Mouse (Mus musculus) hindbrain, postnatal 0 days (tissue): ENCODE measurements at regions not wholly inside any gene's neighbourhood (a gene's known extent, or its start where the extent isn't known, plus 50 kb on each side); places are given as distances from the start of the nearest gene placed in this dataset.

Source experiments
- ATAC-seq: fragments of 200-750 bp; cut with Nextera tagmentation; 2 replicates; pipeline ENCODE4 v1.8.0; 2017; ENCODE audit warnings: mild to moderate bottlenecking, moderate TSS enrichment, moderate library complexity
- DNase-seq: peaks from one replicate; pipeline ENCODE4 v3.0.0-alpha.2; 2015; ENCODE audit warnings: low spot score
- H3K27ac ChIP-seq: fragments of 300-500 bp; sonication (generic); 2 replicates; pipeline ENCODE4 v1.5.1; 2014; ENCODE audit warnings: mild to moderate bottlenecking
- H3K27me3 ChIP-seq: fragments of 300-500 bp; sonication (generic); 2 replicates; pipeline ENCODE4 v1.6.1; 2014; ENCODE audit warnings: low read length, mixed read lengths; ENCODE audit not compliant: insufficient read depth
- H3K36me3 ChIP-seq: fragments of 300-500 bp; sonication (generic); 2 replicates; pipeline ENCODE4 v1.6.1; 2014; ENCODE audit warnings: low read length, mixed read lengths; ENCODE audit not compliant: insufficient read depth
- H3K4me1 ChIP-seq: fragments of 300-500 bp; sonication (generic); 2 replicates; pipeline ENCODE4 v1.6.1; 2014; ENCODE audit warnings: antibody characterized with exemption, low read length, mixed read lengths; ENCODE audit not compliant: insufficient read depth
- H3K4me2 ChIP-seq: fragments of 300-500 bp; sonication (generic); 2 replicates; pipeline ENCODE4 v1.6.1; 2014; ENCODE audit warnings: low read depth, mild to moderate bottlenecking, low read length, moderate library complexity, mixed read lengths
- H3K4me3 ChIP-seq: fragments of 300-500 bp; sonication (generic); 2 replicates; pipeline ENCODE4 v1.5.1; 2014; ENCODE audit warnings: low read length
- H3K9ac ChIP-seq: fragments of 300-500 bp; sonication (generic); replicated peaks from 2 replicates; pipeline ENCODE4 v1.6.1; 2014; ENCODE audit warnings: mild to moderate bottlenecking, low read length, moderate library complexity, mixed read lengths
- H3K9me3 ChIP-seq: fragments of 300-500 bp; sonication (generic); 2 replicates; pipeline ENCODE4 v1.6.1; 2016; ENCODE audit warnings: low read length, mixed read lengths
- CTCF ChIP-seq: IDR thresholded peaks from 2 replicates; pipeline ENCODE4 v1.5.1; 2016; ENCODE audit warnings: antibody characterized with exemption, control low read depth, low read depth
- WGBS: fragments of 180-500 bp; shearing (Covaris S2); extraction: QIAGEN DNeasy Blood & Tissue Kit; methylation state at CpG from one replicate; pipeline ENCODE4 v1.1.7; 2014; 5-methylcytosine and 5-hydroxymethylcytosine counted together

DNA sequence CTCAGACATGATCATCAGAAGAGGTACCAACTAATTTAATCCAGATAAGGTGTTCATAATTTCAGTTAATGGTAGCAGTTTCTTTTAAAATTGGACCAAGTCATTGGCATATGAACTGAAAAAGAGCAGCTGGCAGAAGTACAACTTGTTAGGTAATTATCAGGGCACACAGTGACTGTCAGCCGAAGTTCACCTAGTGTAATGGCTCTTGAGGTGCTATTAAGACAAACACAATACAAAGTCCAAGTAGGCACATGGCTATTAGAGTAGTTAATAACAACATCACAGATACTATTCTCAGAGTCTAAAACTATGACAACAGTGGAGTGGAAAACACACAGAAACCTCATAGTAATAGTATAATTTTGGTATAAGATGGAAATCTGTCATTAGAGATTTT, 730.7 kb downstream of the Slc22a22 start:
- DNase-seq (no peak), ATAC-seq (no peak)
- 81% methylated on average over 1 of the region's 1 CpGs for WGBS
- Histone ChIP-seq H3K9me3 (no peaks in the 10 kb centered on the region), H3K4me3 (no peak overlapping the region), H3K27ac (no peak overlapping the region), H3K4me1 (no peaks in the 10 kb centered on the region), H3K27me3 (no peaks in the 10 kb centered on the region), H3K36me3 (no peaks in the 10 kb centered on the region), H3K4me2 (no peak overlapping the region), H3K9ac (no peak overlapping the region)
- no peak for TF ChIP-seq CTCF

- Histone ChIP-seq H3K9ac (no peak overlapping the region), H3K4me1 (no peaks in the 10 kb centered on the region), H3K36me3 (no peaks in the 10 kb centered on the region), H3K27me3 (no peaks in the 10 kb centered on the region), H3K27ac (no peak overlapping the region), H3K9me3 (no peaks in the 10 kb centered on the region), H3K4me2 (no peak overlapping the region), H3K4me3 (no peak overlapping the region)
- WGBS = 46% methylated on average over 4 of the region's 4 CpGs
- DNase-seq (peak; percentile 23), ATAC-seq (no peak)
- peak; percentile 54 for TF ChIP-seq CTCF
Observed at GRCm38 (mm10) chr15:56744915-56745314, 732.5 kb downstream of the Slc22a22 start.
